Mouse (Mus musculus) limb, embryonic 14.5 days (tissue): ENCODE data around the gene Cdkn1a. TPM values are rescaled to one million over a fixed set of nuclear protein-coding genes. Genes with fewer than 3 reads are reported as not detected.

Source experiments
- ATAC-seq: fragments of 200-750 bp; cut with Nextera tagmentation; 2 replicates; pipeline ENCODE4 v1.8.0; 2017; ENCODE audit warnings: low read depth, moderate number of reproducible peaks, moderate TSS enrichment; ENCODE audit not compliant: low FRiP score
- DNase-seq: peaks from one replicate; pipeline ENCODE4 v3.0.0-alpha.2; 2015; ENCODE audit warnings: low spot score
- H3K27ac ChIP-seq: fragments of 300-500 bp; sonication (generic); replicated peaks from 2 replicates; pipeline ENCODE4 v1.5.1; 2014; ENCODE audit warnings: low read depth, mild to moderate bottlenecking, low read length, moderate library complexity, mixed read lengths
- H3K27me3 ChIP-seq: fragments of 300-500 bp; sonication (generic); 2 replicates; pipeline ENCODE4 v1.6.1; 2014; ENCODE audit warnings: low read length, mixed read lengths; ENCODE audit not compliant: control insufficient read depth, insufficient read depth
- H3K36me3 ChIP-seq: fragments of 300-500 bp; sonication (generic); 2 replicates; pipeline ENCODE4 v1.6.1; 2014; ENCODE audit warnings: mild to moderate bottlenecking, low read length, moderate library complexity, mixed read lengths; ENCODE audit not compliant: control insufficient read depth, insufficient read depth
- H3K4me1 ChIP-seq: fragments of 300-500 bp; sonication (generic); 2 replicates; pipeline ENCODE4 v1.6.1; 2014; ENCODE audit warnings: antibody characterized with exemption, low read length, mixed read lengths; ENCODE audit not compliant: control insufficient read depth, insufficient read depth
- H3K4me2 ChIP-seq: fragments of 300-500 bp; sonication (generic); replicated peaks from 2 replicates; pipeline ENCODE4 v1.6.1; 2014; ENCODE audit warnings: low read depth, mild to moderate bottlenecking, low read length, moderate library complexity; ENCODE audit not compliant: severe bottlenecking
- H3K4me3 ChIP-seq: fragments of 300-500 bp; sonication (generic); replicated peaks from 2 replicates; pipeline ENCODE4 v1.5.1; 2014; ENCODE audit warnings: low read length
- H3K9ac ChIP-seq: fragments of 300-500 bp; sonication (generic); 2 replicates; pipeline ENCODE4 v1.6.1; 2014; ENCODE audit warnings: mild to moderate bottlenecking, low read depth, low read length, moderate library complexity; ENCODE audit not compliant: severe bottlenecking
- H3K9me3 ChIP-seq: fragments of 300-500 bp; sonication (generic); 2 replicates; pipeline ENCODE4 v1.6.1; 2016; ENCODE audit warnings: low read length; ENCODE audit not compliant: control insufficient read depth
- POLR2A ChIP-seq: fragments of 200-500 bp; IDR thresholded peaks from 2 replicates; pipeline ENCODE4 v1.8.0; 2012; ENCODE audit warnings: inconsistent platforms, mild to moderate bottlenecking, moderate library complexity, borderline replicate concordance; ENCODE audit not compliant: insufficient read depth, insufficient read length; ENCODE audit errors: extremely low read depth
- WGBS: fragments of 180-500 bp; shearing (Covaris S2); extraction: QIAGEN DNeasy Blood & Tissue Kit; methylation state at CpG from one replicate; pipeline ENCODE4 v1.1.7; 2014; 5-methylcytosine and 5-hydroxymethylcytosine counted together
- polyA plus RNA-seq, 2 experiments: library from polyadenylated mRNA; depleted of rRNA in 1 of 2; stranded (reverse) in 1 of 2; unstranded in 1 of 2; fragments of >200 nt; fragmentation: Nextera tagmentation in 1 of 2; extraction: Ambion mirVana in 1 of 2; gene quantifications; 2 replicates each; pipeline versions ENCODE4 v1.2.1 to v1.2.3; 2012 to 2014

The Cdkn1a gene
- polyA plus RNA-seq, 2 experiments: 61.6 to 164 TPM

DNA sequence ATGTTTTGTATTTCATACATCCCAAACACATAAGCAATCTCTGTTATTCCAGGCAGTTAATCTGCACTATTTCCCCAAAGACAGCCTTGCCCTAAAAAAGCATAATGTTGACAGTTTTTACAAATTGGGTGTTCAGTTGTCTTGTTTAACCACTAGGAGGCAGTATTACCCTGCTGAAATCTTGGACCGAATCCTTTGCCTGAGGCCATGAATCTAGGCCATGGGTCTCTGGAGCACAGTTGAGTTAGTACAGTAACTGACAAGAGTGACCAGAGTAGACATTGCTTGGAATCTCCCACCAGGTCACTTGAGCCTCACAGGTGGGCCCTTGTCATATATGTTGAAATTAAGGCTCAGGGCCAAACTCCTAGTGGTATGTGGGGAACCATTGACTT, 45.9 kb upstream of the Cdkn1a start:
- Histone ChIP-seq H3K9me3 (no peaks in the 10 kb centered on the region), H3K4me3 (no peak overlapping the region), H3K4me1 (no peaks in the 10 kb centered on the region), H3K4me2 (no peak overlapping the region), H3K27ac (no peak overlapping the region), H3K9ac (no peak overlapping the region), H3K27me3 (no peaks in the 10 kb centered on the region), H3K36me3 (peaks cover 69% of the 10 kb centered on the region)
- DNase-seq (no peak), ATAC-seq (no peak)
- TF ChIP-seq POLR2A: no peak
- 77% methylated on average over 1 of the region's 1 CpGs for WGBS

DNA sequence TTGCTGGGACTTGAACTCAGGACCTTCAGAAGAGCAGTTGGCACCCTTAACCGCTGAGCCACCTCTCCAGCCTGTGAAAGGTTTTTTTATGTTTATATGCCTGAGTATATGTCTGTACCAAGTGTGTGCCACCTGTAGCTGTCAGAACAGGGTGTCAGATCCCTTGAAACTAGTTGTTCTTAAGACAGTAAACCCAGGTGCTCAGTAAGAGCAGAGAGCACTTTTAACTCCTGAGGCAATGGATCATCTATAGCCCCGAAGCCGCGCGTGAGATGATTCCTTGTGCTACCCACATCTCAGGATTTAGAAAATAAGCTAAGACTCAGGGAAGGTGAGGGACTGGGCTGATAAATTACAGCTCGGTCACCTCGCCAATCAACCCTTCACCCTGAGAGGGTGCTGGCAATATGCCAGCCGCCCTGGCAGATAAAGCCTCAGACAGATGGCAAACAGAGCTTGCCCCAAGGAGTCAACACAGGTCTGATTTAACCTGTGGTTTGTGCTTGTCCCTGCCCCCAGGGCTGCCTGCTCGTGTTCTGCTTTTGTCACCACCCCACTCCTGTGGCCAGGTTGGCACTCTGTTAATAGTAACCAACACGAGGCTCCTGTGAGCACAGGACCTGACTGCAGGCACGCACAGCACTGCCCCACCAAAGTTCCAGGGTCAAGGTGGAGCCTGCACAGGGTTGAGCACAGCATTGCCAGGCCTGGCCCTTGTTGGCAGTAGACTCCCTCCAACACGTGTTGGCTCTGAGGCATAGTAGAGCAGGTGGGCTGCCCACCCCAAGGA, 44.8 kb upstream of the Cdkn1a start:
- TF ChIP-seq POLR2A: no peak
- no peak overlapping the region for H3K27ac ChIP-seq
- H3K9me3 ChIP-seq: no peaks in the 10 kb centered on the region
- H3K9ac ChIP-seq: no peak overlapping the region
- ATAC-seq (0 out of 2 replicates have a peak, but pooled peaks have one; percentile 7), DNase-seq (no peak)
- WGBS: 60% methylated on average over 12 of the region's 12 CpGs
- H3K4me3 ChIP-seq: no peak overlapping the region
- H3K36me3 ChIP-seq: peaks cover 59% of the 10 kb centered on the region
- H3K27me3 ChIP-seq: no peaks in the 10 kb centered on the region
- H3K4me2 ChIP-seq: no peak overlapping the region
- H3K4me1 ChIP-seq: peaks cover 3% of the 10 kb centered on the region; the same call in 1 of the 2 replicates

DNA sequence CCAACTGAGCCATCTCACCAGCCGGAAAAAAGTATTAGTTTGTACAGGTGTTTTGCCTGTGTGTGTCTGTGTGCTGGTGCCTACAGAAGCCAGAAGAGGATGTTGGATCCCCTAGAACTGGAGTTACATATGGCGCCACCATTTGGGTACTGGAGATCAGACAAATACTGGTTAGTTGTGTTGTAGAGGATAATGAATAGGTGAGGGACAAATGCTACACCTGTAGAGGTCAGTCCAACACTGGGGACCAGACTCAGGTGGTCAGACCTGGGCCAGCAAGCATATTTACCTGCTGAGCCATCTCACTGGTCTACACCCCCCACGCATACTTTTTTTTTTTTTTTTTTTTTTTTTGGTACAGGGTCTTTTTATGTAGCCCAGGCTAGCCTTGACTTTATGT, 43.9 kb upstream of the Cdkn1a start:
- no peak overlapping the region for H3K4me3 ChIP-seq
- no peak overlapping the region for H3K4me2 ChIP-seq
- no peaks in the 10 kb centered on the region for H3K9me3 ChIP-seq
- TF ChIP-seq POLR2A: no peak
- peaks cover 3% of the 10 kb centered on the region; the same call in 1 of the 2 replicates for H3K4me1 ChIP-seq
- peaks cover 53% of the 10 kb centered on the region for H3K36me3 ChIP-seq
- WGBS: 96% methylated on average over 3 of the region's 3 CpGs
- no peak overlapping the region for H3K27ac ChIP-seq
- H3K9ac ChIP-seq: no peak overlapping the region
- H3K27me3 ChIP-seq: no peaks in the 10 kb centered on the region
- no peak for ATAC-seq
- DNase-seq: no peak

DNA sequence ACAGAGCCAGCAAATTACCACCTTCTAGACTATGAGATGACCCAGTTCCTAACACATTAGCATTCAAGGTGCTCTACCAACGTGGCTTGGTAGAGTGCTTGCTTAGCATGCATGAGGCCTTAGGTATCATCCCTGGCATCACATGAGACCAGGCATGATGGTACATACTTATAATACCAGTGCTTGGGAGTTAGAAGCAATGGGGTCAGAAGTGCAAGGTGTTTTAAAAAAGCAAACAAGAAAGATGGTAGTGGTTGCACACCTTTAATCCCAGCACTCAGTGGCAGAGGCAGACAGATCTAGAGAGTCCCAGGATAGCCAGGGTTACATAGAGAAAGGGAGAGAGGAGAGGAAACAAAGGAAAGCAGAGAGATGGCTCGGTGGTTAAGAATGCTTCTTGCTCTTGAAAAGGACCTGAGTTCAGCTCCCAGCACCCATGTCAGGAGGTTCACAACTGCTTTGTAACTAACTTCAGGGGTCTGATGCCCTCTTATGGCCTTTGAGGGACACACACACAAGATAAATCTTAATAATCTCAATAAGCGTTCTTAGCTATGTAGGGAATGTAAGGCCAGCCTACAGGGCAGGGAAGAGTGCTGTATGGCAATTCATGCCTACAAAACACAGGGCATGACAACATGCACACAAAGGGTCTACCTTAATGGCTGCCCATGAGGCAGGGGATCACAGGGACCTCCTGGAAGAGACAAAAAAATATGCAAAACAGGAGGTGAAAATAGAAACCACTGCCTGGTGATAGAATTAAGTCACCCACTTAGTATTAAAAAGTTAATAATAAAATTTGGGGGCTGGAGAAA, 42.9 kb upstream of the Cdkn1a start:
- Histone ChIP-seq H3K4me1 (peaks cover 3% of the 10 kb centered on the region; the same call in 1 of the 2 replicates), H3K36me3 (peaks cover 45% of the 10 kb centered on the region), H3K4me3 (no peak overlapping the region), H3K4me2 (no peak overlapping the region), H3K27ac (no peak overlapping the region), H3K9me3 (no peaks in the 10 kb centered on the region), H3K27me3 (no peaks in the 10 kb centered on the region), H3K9ac (no peak overlapping the region)
- DNase-seq (no peak), ATAC-seq (no peak)
- TF ChIP-seq POLR2A: no peak
- WGBS: 65% methylated on average over 3 of the region's 3 CpGs

- WGBS: 20% methylated on average over 13 of the region's 13 CpGs
- ATAC-seq (peak; percentile 18; the same call in 1 of the 2 replicates), DNase-seq (peak; percentile 78)
- no peak overlapping the region for H3K9ac ChIP-seq
- H3K27me3 ChIP-seq: no peaks in the 10 kb centered on the region
- no peak overlapping the region for H3K4me2 ChIP-seq
- no peaks in the 10 kb centered on the region for H3K9me3 ChIP-seq
- no peak overlapping the region for H3K27ac ChIP-seq
- H3K36me3 ChIP-seq: peaks cover 35% of the 10 kb centered on the region
- H3K4me1 ChIP-seq: peaks cover 9% of the 10 kb centered on the region
- no peak overlapping the region for H3K4me3 ChIP-seq
- TF ChIP-seq POLR2A: no peak
These were observed 41.8 kb upstream of the Cdkn1a start for GRCm38 (mm10) chr17:29048748-29049507.
